Mouse (Mus musculus) testis, adult 2 months (tissue): Measurements from ENCODE around the gene Apol7c. TPM values are rescaled to one million over a fixed set of nuclear protein-coding genes. Genes with fewer than 3 reads are reported as not detected.
"Not testable (repeated sequence)": the region's sequence is repeated elsewhere in the genome, so short reads cannot be mapped to it uniquely, and the experiment has no call there.

ENCODE experiments used
- H3K27ac ChIP-seq: fragments of 200-500 bp; 2 replicates; pipeline ENCODE4 v1.5.1; 2012; ENCODE audit warnings: low read depth, low read length; ENCODE audit not compliant: control insufficient read depth, insufficient read depth
- H3K27me3 ChIP-seq: fragments of 200-500 bp; 2 replicates; pipeline ENCODE4 v1.6.1; 2012; ENCODE audit warnings: mild to moderate bottlenecking, low read length, moderate library complexity; ENCODE audit not compliant: control insufficient read depth, insufficient read depth
- H3K36me3 ChIP-seq: fragments of 200-500 bp; 2 replicates; pipeline ENCODE4 v1.6.1; 2012; ENCODE audit warnings: mild to moderate bottlenecking, low read length; ENCODE audit not compliant: control insufficient read depth, insufficient read depth
- H3K4me1 ChIP-seq: fragments of 200-500 bp; 2 replicates; pipeline ENCODE4 v1.6.1; 2012; ENCODE audit warnings: low read length; ENCODE audit not compliant: control insufficient read depth, insufficient read depth
- H3K4me3 ChIP-seq: fragments of 200-500 bp; 2 replicates; pipeline ENCODE4 v1.5.1; 2012; ENCODE audit warnings: low read depth, mild to moderate bottlenecking, low read length, moderate library complexity, mixed read lengths; ENCODE audit not compliant: control insufficient read depth
- CTCF ChIP-seq: fragments of 200-500 bp; IDR thresholded peaks from 2 replicates; pipeline ENCODE4 v1.5.1; 2012; ENCODE audit warnings: low read depth, mild to moderate bottlenecking, inconsistent platforms, low read length, moderate library complexity; ENCODE audit not compliant: control insufficient read depth, insufficient read depth, insufficient replicate concordance
- POLR2A ChIP-seq: fragments of 200-500 bp; IDR thresholded peaks from 2 replicates; pipeline ENCODE4 v1.6.1; 2012; ENCODE audit warnings: low read depth, mild to moderate bottlenecking, inconsistent platforms, low read length, moderate library complexity; ENCODE audit not compliant: control insufficient read depth
- polyA plus RNA-seq: library from polyadenylated mRNA; depleted of rRNA; stranded (reverse); fragments of >200 nt; gene quantifications from 2 replicates; pipeline ENCODE4 v1.2.3, GENCODE M21; 2012; rRNA removed

Gene Apol7c
- 2.2 and 2.5 TPM in 2 replicates for polyA plus RNA-seq

DNA sequence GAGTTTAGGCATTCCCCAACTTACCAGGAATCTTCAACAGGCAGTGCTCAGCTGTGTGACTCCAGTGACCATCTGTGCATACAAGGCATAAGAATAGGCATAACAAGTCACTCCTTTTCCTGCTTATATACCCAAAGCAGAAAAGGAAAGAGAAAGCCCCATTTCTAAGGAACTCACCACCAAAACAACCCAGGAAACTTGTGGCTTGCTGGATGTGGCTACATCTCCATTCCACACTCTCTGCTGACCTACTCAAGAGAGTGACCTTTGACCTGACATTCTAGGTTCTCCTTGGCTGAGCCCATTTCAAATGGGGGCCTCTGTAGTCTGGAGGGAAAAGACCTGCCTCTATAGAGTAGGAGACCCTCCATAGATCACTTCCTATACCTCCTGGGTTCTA, at the start of gene Apol7c:
Gene Apol7c, minus strand, starts transcription at position 101 of the 400 bp plus-strand sequence.
- H3K27me3 ChIP-seq, result no peaks in the 10 kb centered on the region

GRCm38 (mm10) chr15:77581681-77582080, 48.6 kb upstream of the Apol7c start:
- no peak for TF ChIP-seq CTCF
- TF ChIP-seq POLR2A, result no peak
- peaks cover 2% of the 10 kb centered on the region; the same call in 1 of the 2 replicates for H3K4me1 ChIP-seq
- H3K36me3 ChIP-seq, result no peaks in the 10 kb centered on the region
- no peaks in the 10 kb centered on the region for H3K27me3 ChIP-seq
- no peak overlapping the region for H3K4me3 ChIP-seq
- no peak overlapping the region for H3K27ac ChIP-seq

More for the DNA sequence above, at the start of gene Apol7c:
- no peak for TF ChIP-seq POLR2A
- no peak for TF ChIP-seq CTCF
- H3K36me3 ChIP-seq, result no peaks in the 10 kb centered on the region
- no peak within 1 kb of the TSS for H3K4me3 ChIP-seq
- no peaks in the 10 kb centered on the region for H3K4me1 ChIP-seq
- H3K27ac ChIP-seq, result no peak within 1 kb of the TSS

GRCm38 (mm10) chr15:77579311-77579710, 46.2 kb upstream of the Apol7c start:
- TF ChIP-seq CTCF (no peak), POLR2A (no peak)
- H3K4me3 ChIP-seq, result no peak overlapping the region
- H3K4me1 ChIP-seq, result peaks cover 2% of the 10 kb centered on the region; the same call in 1 of the 2 replicates
- H3K27me3 ChIP-seq, result no peaks in the 10 kb centered on the region
- H3K36me3 ChIP-seq, result no peaks in the 10 kb centered on the region
- no peak overlapping the region for H3K27ac ChIP-seq

DNA sequence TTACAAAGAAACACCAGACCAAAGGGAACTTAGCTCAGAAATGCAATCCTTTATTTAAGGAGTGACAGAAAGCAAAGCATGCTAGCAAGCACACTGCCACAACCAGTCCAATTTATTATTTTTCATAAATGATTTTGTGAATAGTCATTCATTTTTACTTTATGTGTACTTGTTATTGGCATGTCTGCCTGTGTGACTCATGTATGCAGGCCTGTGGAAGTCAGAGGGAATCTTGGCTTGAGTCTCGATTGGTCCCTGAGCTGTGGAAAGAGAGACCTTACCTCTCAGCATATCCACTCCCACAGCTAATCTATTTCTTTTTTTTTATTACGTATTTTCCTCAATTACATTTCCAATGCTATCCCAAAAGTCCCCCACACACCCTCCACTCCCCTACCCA, 45.7 kb upstream of the Apol7c start:
- no peak overlapping the region for H3K4me3 ChIP-seq
- H3K36me3 ChIP-seq, result no peaks in the 10 kb centered on the region
- H3K4me1 ChIP-seq, result peaks cover 2% of the 10 kb centered on the region; the same call in 1 of the 2 replicates
- TF ChIP-seq POLR2A, result no peak
- TF ChIP-seq CTCF, result no peak
- no peak overlapping the region for H3K27ac ChIP-seq
- H3K27me3 ChIP-seq, result no peaks in the 10 kb centered on the region

DNA sequence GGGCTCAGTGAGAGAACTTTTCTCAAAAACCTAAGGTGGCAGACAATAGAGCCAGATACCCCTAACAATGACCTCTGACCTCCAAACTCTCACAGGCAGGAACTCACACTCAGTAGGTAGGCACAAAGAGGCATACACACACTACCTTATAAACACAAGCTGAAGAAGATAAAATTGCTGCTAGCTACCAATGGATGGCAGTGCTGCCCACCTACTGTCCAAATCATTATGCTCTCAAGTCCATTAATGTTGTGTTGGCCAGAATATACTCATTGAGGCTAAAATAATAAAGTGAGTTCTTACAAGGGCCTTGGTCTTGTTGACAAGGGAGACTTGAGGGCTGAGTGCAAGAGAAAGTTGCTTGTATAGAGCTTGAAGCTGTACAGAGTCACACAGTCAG, 30.1 kb upstream of the Apol7c start:
- no peak for TF ChIP-seq POLR2A
- TF ChIP-seq CTCF, result no peak
- Histone ChIP-seq H3K27ac (no peak overlapping the region), H3K27me3 (no peaks in the 10 kb centered on the region), H3K4me3 (0 out of 2 replicates have a peak overlapping the region, but pooled peaks have one; percentile 34), H3K36me3 (no peaks in the 10 kb centered on the region), H3K4me1 (no peaks in the 10 kb centered on the region)

DNA sequence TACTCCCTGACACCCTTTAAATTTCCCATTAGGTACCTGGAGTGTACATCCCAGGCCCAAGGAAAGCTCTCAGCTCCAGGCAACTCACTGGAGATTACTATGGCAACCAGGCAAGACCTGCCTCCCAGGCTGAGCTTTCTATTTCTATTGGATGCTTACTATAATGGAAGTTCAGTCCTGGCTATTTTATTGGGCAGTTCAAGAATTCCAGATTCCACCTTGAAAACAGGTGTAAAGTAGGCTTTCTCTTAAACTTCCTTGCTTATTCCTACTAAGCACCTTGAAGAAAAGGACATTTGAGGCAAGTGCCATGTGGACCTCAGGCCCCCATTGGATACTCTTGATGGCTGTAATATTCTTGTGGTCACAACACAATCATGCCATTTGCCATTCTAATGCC, 28.7 kb upstream of the Apol7c start, which contains the start of gene 1700025B11Rik:
Gene 1700025B11Rik, minus strand, starts transcription at position 101 of the 400 bp plus-strand sequence.
- no peak within 1 kb of the TSS for H3K27ac ChIP-seq
- TF ChIP-seq POLR2A, result no peak
- TF ChIP-seq CTCF, result no peak
- no peaks in the 10 kb centered on the region for H3K36me3 ChIP-seq
- peak within 1 kb of the TSS; percentile 70 for H3K4me3 ChIP-seq
- no peaks in the 10 kb centered on the region for H3K4me1 ChIP-seq
- no peaks in the 10 kb centered on the region for H3K27me3 ChIP-seq

GRCm38 (mm10) chr15:77539221-77539620, 6.1 kb upstream of the Apol7c start:
- not testable (repeated sequence) for H3K36me3 ChIP-seq, H3K4me1 ChIP-seq, H3K27ac ChIP-seq, H3K27me3 ChIP-seq, H3K4me3 ChIP-seq
